ENCODE assay signal across 8 mouse cellular contexts in genomic region chr9:40333649-40334396, GRCm38 (mm10).
DNase-seq lines count a peak whose midpoint lies in the region; ATAC-seq and TF ChIP-seq lines count a peak whose summit lies in the region.

No protein-coding gene starts in this region.

- WGBS in embryonic facial prominence, embryonic 11.5 days, result 64% methylated on average over 9 of the region's 9 CpGs
- 59% methylated on average over 9 of the region's 9 CpGs for WGBS in intestine, postnatal 0 days
- WGBS in lung, embryonic 14.5 days, result 58% methylated on average over 9 of the region's 9 CpGs
- 59% methylated on average over 9 of the region's 9 CpGs for WGBS in spleen, adult 2 months

- H3K27ac ChIP-seq in bone marrow macrophage, adult 2 months (ENCODE audit: insufficient read depth, low read depth, low read length), result no peak overlapping the region
- no peak overlapping the region for H3K27ac ChIP-seq in embryonic facial prominence, embryonic 11.5 days (replicated peaks; ENCODE audit: low read depth, low read length)
- H3K27ac ChIP-seq in intestine, postnatal 0 days (ENCODE audit: low read depth, low read length), result no peak overlapping the region
- no peak overlapping the region for H3K27ac ChIP-seq in lung, embryonic 14.5 days (ENCODE audit: low read depth)
- no peak overlapping the region for H3K27ac ChIP-seq in spleen, adult 2 months (ENCODE audit: insufficient read depth, low read length)

- TF ChIP-seq CTCF in bone marrow macrophage, adult 2 months (IDR thresholded peaks at IDR 0.05; ENCODE audit: low read depth, low read length), result peak; percentile 84
- peak; percentile 91 for TF ChIP-seq CTCF in intestine, postnatal 0 days (IDR thresholded peaks at IDR 0.05; ENCODE audit: low read depth)
- peak; percentile 95 for TF ChIP-seq CTCF in lung, embryonic 14.5 days (IDR thresholded peaks at IDR 0.05; ENCODE audit: low read depth)
- TF ChIP-seq CTCF in spleen, adult 2 months (IDR thresholded peaks at IDR 0.05; ENCODE audit: extremely low read depth, insufficient read depth, insufficient read length, insufficient replicate concordance), result peak; percentile 81; the same call in 1 of the 2 replicates

- no peaks in the 10 kb centered on the region for H3K36me3 ChIP-seq in embryonic facial prominence, embryonic 11.5 days (replicated peaks; ENCODE audit: control insufficient read depth, insufficient read depth, low read depth, low read length)
- peaks cover 6% of the 10 kb centered on the region; the same call in 1 of the 2 replicates for H3K36me3 ChIP-seq in intestine, postnatal 0 days (ENCODE audit: control insufficient read depth, insufficient read depth)
- H3K36me3 ChIP-seq in lung, embryonic 14.5 days (ENCODE audit: insufficient read depth), result no peaks in the 10 kb centered on the region
- H3K36me3 ChIP-seq in spleen, adult 2 months (ENCODE audit: control insufficient read depth, insufficient read depth, low read length), result no peaks in the 10 kb centered on the region

- H3K27me3 ChIP-seq in embryonic facial prominence, embryonic 11.5 days (ENCODE audit: control insufficient read depth, insufficient read depth, low read length), result no peaks in the 10 kb centered on the region
- no peaks in the 10 kb centered on the region for H3K27me3 ChIP-seq in intestine, postnatal 0 days (replicated peaks; ENCODE audit: control insufficient read depth, insufficient read depth, low read length)
- no peaks in the 10 kb centered on the region for H3K27me3 ChIP-seq in lung, embryonic 14.5 days (ENCODE audit: insufficient read depth, low read length)
- H3K27me3 ChIP-seq in spleen, adult 2 months (ENCODE audit: control insufficient read depth, insufficient read depth, low read length), result no peaks in the 10 kb centered on the region

- H3K9ac ChIP-seq in embryonic facial prominence, embryonic 11.5 days (replicated peaks; ENCODE audit: low read length), result no peak overlapping the region
- H3K9ac ChIP-seq in intestine, postnatal 0 days (ENCODE audit: low read depth, low read length), result no peak overlapping the region
- H3K9ac ChIP-seq in lung, embryonic 14.5 days, result no peak overlapping the region

- peak; percentile 87 for DNase-seq in adrenal gland, postnatal 14 days
- no peak for DNase-seq in adrenal gland, adult 8-10 months
- peak; percentile 67 for DNase-seq in 416B (ENCODE audit: low read depth)
- DNase-seq in embryonic facial prominence, embryonic 11.5 days (ENCODE audit: low spot score), result peak; percentile 71
- DNase-seq in lung, embryonic 14.5 days, result peak; percentile 72
- peak; percentile 29 to 59 for DNase-seq in spleen, adult 2 months (ENCODE audit: low read depth in 1 of 2, low spot score in 2 of 2)

- no peaks in the 10 kb centered on the region for H3K9me3 ChIP-seq in embryonic facial prominence, embryonic 11.5 days (replicated peaks; ENCODE audit: control insufficient read depth, low read length)
- H3K9me3 ChIP-seq in intestine, postnatal 0 days (ENCODE audit: control insufficient read depth), result no peaks in the 10 kb centered on the region
- H3K9me3 ChIP-seq in lung, embryonic 14.5 days (ENCODE audit: low read depth, low read length), result no peaks in the 10 kb centered on the region

- H3K4me2 ChIP-seq in embryonic facial prominence, embryonic 11.5 days (ENCODE audit: low read depth, low read length), result no peak overlapping the region
- no peak overlapping the region for H3K4me2 ChIP-seq in intestine, postnatal 0 days (replicated peaks; ENCODE audit: low read depth)
- no peak overlapping the region for H3K4me2 ChIP-seq in lung, embryonic 14.5 days

- no peak for TF ChIP-seq POLR2A in bone marrow macrophage, adult 2 months (IDR thresholded peaks at IDR 0.05; ENCODE audit: borderline replicate concordance, low read depth, low read length)
- no peak for TF ChIP-seq POLR2A in spleen, adult 2 months (IDR thresholded peaks at IDR 0.05; ENCODE audit: low read depth, low read length)

- no peak overlapping the region for H3K4me3 ChIP-seq in bone marrow macrophage, adult 2 months (ENCODE audit: insufficient read depth, low read length)
- no peak overlapping the region for H3K4me3 ChIP-seq in embryonic facial prominence, embryonic 11.5 days (ENCODE audit: low read depth, low read length)
- H3K4me3 ChIP-seq in intestine, postnatal 0 days (ENCODE audit: low read depth, low read length), result no peak overlapping the region
- H3K4me3 ChIP-seq in lung, embryonic 14.5 days (ENCODE audit: low read depth, low read length), result no peak overlapping the region
- H3K4me3 ChIP-seq in spleen, adult 2 months (ENCODE audit: extremely low read depth, insufficient read depth, insufficient read length), result no peak overlapping the region

- H3K4me1 ChIP-seq in bone marrow macrophage, adult 2 months (ENCODE audit: control insufficient read depth, insufficient read depth, low read length), result peaks cover 12% of the 10 kb centered on the region
- H3K4me1 ChIP-seq in embryonic facial prominence, embryonic 11.5 days (ENCODE audit: control insufficient read depth, insufficient read depth, low read length), result no peaks in the 10 kb centered on the region
- 0 out of 2 replicates have a peak, but pooled peaks cover 5% of the 10 kb centered on the region for H3K4me1 ChIP-seq in intestine, postnatal 0 days (replicated peaks; ENCODE audit: control insufficient read depth, insufficient read depth, low read length)
- no peaks in the 10 kb centered on the region for H3K4me1 ChIP-seq in lung, embryonic 14.5 days (ENCODE audit: insufficient read depth)
- H3K4me1 ChIP-seq in spleen, adult 2 months (ENCODE audit: control insufficient read depth, insufficient read depth, insufficient read length), result no peaks in the 10 kb centered on the region

- no peak for ATAC-seq in embryonic facial prominence, embryonic 11.5 days (replicated peaks; ENCODE audit: insufficient number of reproducible peaks, low FRiP score, low TSS enrichment, low read depth)
- no peak for ATAC-seq in intestine, postnatal 0 days
- ATAC-seq in lung, embryonic 14.5 days (ENCODE audit: insufficient read depth), result no peak
